Mouse (Mus musculus) intestine, embryonic 16.5 days (tissue): ENCODE measurements around the gene Ubald1. TPM values are rescaled to one million over a fixed set of nuclear protein-coding genes. Genes with fewer than 3 reads are reported as not detected.

ENCODE experiments used
- ATAC-seq: fragments of 200-750 bp; cut with Nextera tagmentation; 2 replicates; pipeline ENCODE4 v1.8.0; 2017; ENCODE audit warnings: moderate TSS enrichment, moderate library complexity
- H3K27ac ChIP-seq: fragments of 300-500 bp; sonication (generic); 2 replicates; pipeline ENCODE4 v1.5.1; 2014; ENCODE audit warnings: mild to moderate bottlenecking, low read length
- H3K27me3 ChIP-seq: fragments of 300-500 bp; sonication (generic); replicated peaks from 2 replicates; pipeline ENCODE4 v1.6.1; 2014; ENCODE audit warnings: low read length, control low read depth, mixed read lengths; ENCODE audit not compliant: control insufficient read depth, insufficient read depth
- H3K36me3 ChIP-seq: fragments of 300-500 bp; sonication (generic); 2 replicates; pipeline ENCODE4 v1.6.1; 2014; ENCODE audit warnings: low read length, control low read depth; ENCODE audit not compliant: control insufficient read depth, insufficient read depth
- H3K4me1 ChIP-seq: fragments of 300-500 bp; sonication (generic); 2 replicates; pipeline ENCODE4 v1.6.1; 2014; ENCODE audit warnings: low read length, control low read depth, mixed read lengths; ENCODE audit not compliant: control insufficient read depth, insufficient read depth
- H3K4me2 ChIP-seq: fragments of 300-500 bp; sonication (generic); 2 replicates; pipeline ENCODE4 v1.6.1; 2014; ENCODE audit warnings: low read depth, low read length, control low read depth
- H3K4me3 ChIP-seq: fragments of 300-500 bp; sonication (generic); 2 replicates; pipeline ENCODE4 v1.5.1; 2014; ENCODE audit warnings: mild to moderate bottlenecking, low read length
- H3K9ac ChIP-seq: fragments of 300-500 bp; sonication (generic); 2 replicates; pipeline ENCODE4 v1.6.1; 2014; ENCODE audit warnings: low read depth, low read length
- H3K9me3 ChIP-seq: fragments of 300-500 bp; sonication (generic); 2 replicates; pipeline ENCODE4 v1.6.1; 2016; ENCODE audit warnings: low read length, control low read depth; ENCODE audit not compliant: control insufficient read depth
- WGBS: fragments of 180-500 bp; shearing (Covaris S2); extraction: QIAGEN DNeasy Blood & Tissue Kit; methylation state at CpG from one replicate; pipeline ENCODE4 v1.1.7; 2014; 5-methylcytosine and 5-hydroxymethylcytosine counted together
- polyA plus RNA-seq: library from polyadenylated mRNA; unstranded; fragments of >200 nt; fragmentation: Nextera tagmentation; extraction: Ambion mirVana; gene quantifications from 2 replicates; pipeline ENCODE4 v1.2.1, GENCODE M21; 2015

Ubald1 gene
- polyA plus RNA-seq, 1 experiment from 2014 or later, result 33.7 TPM

GRCm38 (mm10) chr16:4912907-4913782 lies 33.0 kb upstream of the Ubald1 start:
- Histone ChIP-seq H3K9ac (no peak overlapping the region), H3K4me3 (no peak overlapping the region), H3K27me3 (no peaks in the 10 kb centered on the region), H3K9me3 (no peaks in the 10 kb centered on the region), H3K4me2 (no peak overlapping the region), H3K4me1 (peaks cover 2% of the 10 kb centered on the region; the same call in 1 of the 2 replicates), H3K36me3 (peaks cover 26% of the 10 kb centered on the region), H3K27ac (peak overlapping the region; percentile 62)
- 70% methylated on average over 11 of the region's 11 CpGs for WGBS
- peak; percentile 24 for ATAC-seq

DNA sequence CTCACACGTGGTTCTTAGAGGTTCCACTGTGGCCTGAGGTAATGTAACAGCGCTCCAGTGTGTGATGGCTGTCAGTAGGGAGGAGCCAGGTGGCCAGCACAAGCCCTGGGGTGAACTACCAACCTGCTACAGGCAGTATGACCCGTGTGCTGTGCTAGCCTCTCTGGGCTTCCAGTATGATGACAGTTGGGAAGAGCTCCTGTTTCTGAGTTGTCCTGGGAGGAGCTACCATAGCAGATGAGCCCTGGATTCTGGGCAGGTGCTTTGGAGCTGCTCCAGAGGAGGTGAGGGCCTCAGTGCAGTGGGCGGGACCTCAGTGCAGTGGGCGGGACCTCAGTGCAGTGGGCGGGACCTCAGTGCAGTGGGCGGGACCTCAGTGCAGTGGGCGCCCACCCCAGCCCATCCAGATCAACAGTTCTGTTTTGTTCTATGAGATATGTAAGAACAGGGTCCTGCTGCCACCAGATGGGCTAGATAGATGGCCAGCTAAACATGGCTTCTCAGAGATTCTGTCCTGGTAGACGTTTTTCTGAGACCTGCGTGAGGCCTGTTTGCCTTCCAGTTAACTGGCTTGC lies 32.0 kb upstream of the Ubald1 start:
- no peak for ATAC-seq
- Histone ChIP-seq H3K4me3 (no peak overlapping the region), H3K4me2 (no peak overlapping the region), H3K4me1 (peaks cover 2% of the 10 kb centered on the region; the same call in 1 of the 2 replicates), H3K9ac (no peak overlapping the region), H3K27ac (peak overlapping the region; percentile 62; the same call in 1 of the 2 replicates), H3K27me3 (no peaks in the 10 kb centered on the region), H3K36me3 (peaks cover 30% of the 10 kb centered on the region), H3K9me3 (no peaks in the 10 kb centered on the region)
- WGBS, result 80% methylated on average over 10 of the region's 10 CpGs

DNA sequence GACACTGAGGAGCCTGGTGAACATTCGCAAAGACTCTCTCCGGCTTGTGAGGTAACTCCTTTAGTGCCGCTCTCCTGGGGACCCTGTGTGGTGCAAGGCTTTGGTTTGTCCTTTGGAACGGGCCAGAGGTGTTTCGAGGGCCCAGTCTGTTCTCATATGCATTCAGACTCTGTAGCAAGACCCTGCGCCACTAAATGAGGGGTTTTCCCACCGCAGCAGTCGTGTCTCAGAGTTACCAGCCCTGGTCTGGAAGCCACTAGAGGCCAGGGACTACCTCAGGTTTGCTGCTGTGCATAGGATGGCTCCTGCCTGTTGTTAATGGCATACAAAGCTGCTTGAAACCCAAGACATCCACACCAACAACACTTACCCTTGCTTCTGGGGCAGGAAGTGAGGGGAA lies 30.6 kb upstream of the Ubald1 start:
- Histone ChIP-seq H3K27me3 (no peaks in the 10 kb centered on the region), H3K9ac (no peak overlapping the region), H3K9me3 (no peaks in the 10 kb centered on the region), H3K27ac (no peak overlapping the region), H3K4me1 (peaks cover 6% of the 10 kb centered on the region), H3K4me2 (no peak overlapping the region), H3K36me3 (peaks cover 28% of the 10 kb centered on the region), H3K4me3 (no peak overlapping the region)
- no peak for ATAC-seq
- WGBS, result 96% methylated on average over 8 of the region's 8 CpGs

DNA sequence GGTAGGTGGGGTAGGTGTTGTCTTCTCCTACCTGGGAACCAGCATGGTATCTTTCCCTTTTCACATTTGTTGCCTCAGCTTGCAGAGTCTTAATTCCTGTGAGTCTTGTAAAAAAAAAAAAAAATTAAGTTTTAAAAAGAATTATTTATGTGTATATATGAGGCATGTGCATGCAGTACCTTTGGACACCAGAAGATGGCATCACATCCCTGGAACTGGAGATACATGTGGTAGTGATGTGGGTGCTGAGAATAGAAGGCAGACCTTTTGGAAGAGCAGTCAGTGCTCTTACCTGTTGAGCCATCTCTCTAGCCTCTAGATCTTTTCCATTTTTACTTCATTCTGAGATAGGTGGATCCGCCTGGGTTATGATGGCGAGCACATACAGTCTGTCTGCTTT lies 29.6 kb upstream of the Ubald1 start:
- H3K4me2 ChIP-seq, result no peak overlapping the region
- no peak overlapping the region for H3K27ac ChIP-seq
- peaks cover 28% of the 10 kb centered on the region for H3K36me3 ChIP-seq
- 96% methylated on average over 2 of the region's 2 CpGs for WGBS
- no peak overlapping the region for H3K9ac ChIP-seq
- peaks cover 12% of the 10 kb centered on the region for H3K4me1 ChIP-seq
- ATAC-seq, result no peak
- H3K9me3 ChIP-seq, result no peaks in the 10 kb centered on the region
- H3K27me3 ChIP-seq, result no peaks in the 10 kb centered on the region
- no peak overlapping the region for H3K4me3 ChIP-seq

GRCm38 (mm10) chr16:4907972-4908371 lies 27.9 kb upstream of the Ubald1 start:
- H3K27me3 ChIP-seq, result no peaks in the 10 kb centered on the region
- no peak overlapping the region for H3K27ac ChIP-seq
- no peaks in the 10 kb centered on the region for H3K9me3 ChIP-seq
- peaks cover 28% of the 10 kb centered on the region for H3K36me3 ChIP-seq
- no peak for ATAC-seq
- H3K4me2 ChIP-seq, result no peak overlapping the region
- H3K4me1 ChIP-seq, result peaks cover 22% of the 10 kb centered on the region
- H3K9ac ChIP-seq, result no peak overlapping the region
- 64% methylated on average over 5 of the region's 5 CpGs for WGBS
- no peak overlapping the region for H3K4me3 ChIP-seq

DNA sequence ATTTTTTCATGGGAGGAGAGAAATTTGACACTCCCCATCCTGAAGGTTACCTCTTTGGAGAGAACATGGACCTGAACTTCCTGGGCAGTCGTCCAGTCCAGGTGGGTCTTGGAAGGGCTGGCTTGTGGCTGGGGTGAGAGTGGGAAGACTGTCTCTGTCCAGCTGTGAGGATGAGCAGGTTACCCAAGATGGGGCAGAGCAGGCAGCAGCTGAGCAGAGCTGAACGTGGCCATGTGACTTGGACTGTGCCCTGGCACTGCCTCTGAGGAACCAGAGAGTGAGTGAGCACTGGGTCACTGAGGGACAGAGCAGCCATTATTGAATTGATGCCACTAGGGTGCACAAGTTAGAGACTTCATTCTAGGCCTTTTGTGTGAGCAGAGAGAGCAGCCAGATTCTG lies 27.3 kb upstream of the Ubald1 start:
- no peak overlapping the region for H3K9ac ChIP-seq
- no peak for ATAC-seq
- no peak overlapping the region for H3K4me2 ChIP-seq
- H3K27ac ChIP-seq, result no peak overlapping the region
- no peaks in the 10 kb centered on the region for H3K27me3 ChIP-seq
- peaks cover 22% of the 10 kb centered on the region for H3K4me1 ChIP-seq
- 77% methylated on average over 2 of the region's 2 CpGs for WGBS
- H3K36me3 ChIP-seq, result peaks cover 26% of the 10 kb centered on the region
- H3K4me3 ChIP-seq, result no peak overlapping the region
- no peaks in the 10 kb centered on the region for H3K9me3 ChIP-seq

- no peak overlapping the region for H3K4me2 ChIP-seq
- no peak overlapping the region for H3K4me3 ChIP-seq
- ATAC-seq, result no peak
- H3K36me3 ChIP-seq, result peaks cover 17% of the 10 kb centered on the region
- H3K9ac ChIP-seq, result no peak overlapping the region
- no peaks in the 10 kb centered on the region for H3K9me3 ChIP-seq
- H3K4me1 ChIP-seq, result peaks cover 22% of the 10 kb centered on the region
- no peaks in the 10 kb centered on the region for H3K27me3 ChIP-seq
- no peak overlapping the region for H3K27ac ChIP-seq
Observed at GRCm38 (mm10) chr16:4906559-4906958, 26.4 kb upstream of the Ubald1 start.

GRCm38 (mm10) chr16:4905591-4905990 lies 25.5 kb upstream of the Ubald1 start:
- ATAC-seq, result no peak
- H3K27ac ChIP-seq, result no peak overlapping the region
- peaks cover 11% of the 10 kb centered on the region; the same call in 1 of the 2 replicates for H3K36me3 ChIP-seq
- H3K4me1 ChIP-seq, result peaks cover 22% of the 10 kb centered on the region
- H3K4me2 ChIP-seq, result no peak overlapping the region
- no peaks in the 10 kb centered on the region for H3K27me3 ChIP-seq
- WGBS, result 44% methylated on average over 1 of the region's 1 CpGs
- no peak overlapping the region for H3K4me3 ChIP-seq
- H3K9ac ChIP-seq, result no peak overlapping the region
- H3K9me3 ChIP-seq, result no peaks in the 10 kb centered on the region

- WGBS, result 82% methylated on average over 3 of the region's 3 CpGs
- H3K4me3 ChIP-seq, result no peak overlapping the region
- ATAC-seq, result peak; percentile 70; the same call in 1 of the 2 replicates
Observed at GRCm38 (mm10) chr16:4904878-4905277, 24.8 kb upstream of the Ubald1 start.

More at GRCm38 (mm10) chr16:4904878-4905277, 24.8 kb upstream of the Ubald1 start:
- Histone ChIP-seq H3K9ac (no peak overlapping the region), H3K27ac (no peak overlapping the region; the same call in 1 of the 2 replicates), H3K36me3 (peaks cover 8% of the 10 kb centered on the region; the same call in 1 of the 2 replicates), H3K9me3 (no peaks in the 10 kb centered on the region), H3K4me2 (no peak overlapping the region), H3K27me3 (no peaks in the 10 kb centered on the region), H3K4me1 (peaks cover 22% of the 10 kb centered on the region)
